Mouse (Mus musculus) thymus, postnatal 14 days (tissue): ENCODE results near the gene Slc3a1.

Source experiments
- DNase-seq: peaks from one replicate; pipeline ENCODE4 v3.0.0; 2021

The Slc3a1 gene

GRCm38 (mm10) chr17:85038311-85038710 lies 10.1 kb downstream of the Slc3a1 start:
- DNase-seq: no peak

GRCm38 (mm10) chr17:85038761-85039160 lies 10.6 kb downstream of the Slc3a1 start:
- DNase-seq: no peak

- no peak for DNase-seq
Observed at GRCm38 (mm10) chr17:85040913-85041312, 12.7 kb downstream of the Slc3a1 start.

GRCm38 (mm10) chr17:85042419-85042818 lies 14.2 kb downstream of the Slc3a1 start:
- no peak for DNase-seq

GRCm38 (mm10) chr17:85043404-85043816 lies 15.2 kb downstream of the Slc3a1 start:
- DNase-seq: no peak

GRCm38 (mm10) chr17:85044466-85044865 lies 16.3 kb downstream of the Slc3a1 start:
- no peak for DNase-seq

- DNase-seq: peak; percentile 14
Observed at GRCm38 (mm10) chr17:85045160-85045559, 17.0 kb downstream of the Slc3a1 start.

- no peak for DNase-seq
Observed at GRCm38 (mm10) chr17:85048379-85048778, 20.2 kb downstream of the Slc3a1 start.

- no peak for DNase-seq
Observed at GRCm38 (mm10) chr17:85058276-85058675, 30.1 kb downstream of the Slc3a1 start.

GRCm38 (mm10) chr17:85059136-85059535 lies 31.0 kb downstream of the Slc3a1 start:
- no peak for DNase-seq

GRCm38 (mm10) chr17:85063560-85063959 lies 35.4 kb downstream of the Slc3a1 start:
- DNase-seq: no peak

GRCm38 (mm10) chr17:85067331-85067730 lies 39.2 kb downstream of the Slc3a1 start:
- DNase-seq: no peak

GRCm38 (mm10) chr17:85070658-85071057 lies 42.5 kb downstream of the Slc3a1 start:
- DNase-seq: no peak

GRCm38 (mm10) chr17:85071088-85071775 lies 43.1 kb downstream of the Slc3a1 start:
- no peak for DNase-seq

- no peak for DNase-seq
Observed at GRCm38 (mm10) chr17:85072383-85072782, 44.2 kb downstream of the Slc3a1 start.

- DNase-seq: no peak
Observed at GRCm38 (mm10) chr17:85073214-85073613, 45.0 kb downstream of the Slc3a1 start.

- DNase-seq: no peak
Observed at GRCm38 (mm10) chr17:85074083-85074482, 45.9 kb downstream of the Slc3a1 start.

GRCm38 (mm10) chr17:85079276-85079675 lies 51.1 kb downstream of the Slc3a1 start:
- DNase-seq: no peak

- DNase-seq: no peak
Observed at GRCm38 (mm10) chr17:85080781-85081180, 52.6 kb downstream of the Slc3a1 start.

GRCm38 (mm10) chr17:85085335-85085734 lies 57.2 kb downstream of the Slc3a1 start:
- DNase-seq: no peak

GRCm38 (mm10) chr17:85086501-85086900 lies 58.3 kb downstream of the Slc3a1 start:
- DNase-seq: no peak

- DNase-seq: no peak
Observed at GRCm38 (mm10) chr17:85087591-85087990, 59.4 kb downstream of the Slc3a1 start.

- DNase-seq: no peak
Observed at GRCm38 (mm10) chr17:85088401-85088800, 60.2 kb downstream of the Slc3a1 start.

GRCm38 (mm10) chr17:85089011-85089410 lies 60.8 kb downstream of the Slc3a1 start:
- DNase-seq: no peak

GRCm38 (mm10) chr17:85089621-85090020 lies 61.4 kb downstream of the Slc3a1 start:
- DNase-seq: no peak
